Mouse (Mus musculus) hindbrain, embryonic 14.5 days (tissue): ENCODE measurements around the gene Scube1. TPM values are rescaled to one million over a fixed set of nuclear protein-coding genes. Genes with fewer than 3 reads are reported as not detected.

Source experiments
- ATAC-seq: fragments of 200-750 bp; cut with Nextera tagmentation; 2 replicates; pipeline ENCODE4 v1.8.0; 2017; ENCODE audit warnings: moderate number of reproducible peaks, mild to moderate bottlenecking, moderate TSS enrichment, moderate library complexity; ENCODE audit not compliant: low FRiP score
- DNase-seq: peaks from one replicate; pipeline ENCODE4 v3.0.0-alpha.2; 2015; ENCODE audit warnings: low spot score
- H3K27ac ChIP-seq: fragments of 300-500 bp; sonication (generic); 2 replicates; pipeline ENCODE4 v1.5.1; 2014; ENCODE audit warnings: mild to moderate bottlenecking, moderate library complexity
- H3K27me3 ChIP-seq: fragments of 300-500 bp; sonication (generic); 2 replicates; pipeline ENCODE4 v1.6.1; 2014; ENCODE audit warnings: mild to moderate bottlenecking, low read length, mixed read lengths; ENCODE audit not compliant: control insufficient read depth, insufficient read depth
- H3K36me3 ChIP-seq: fragments of 300-500 bp; sonication (generic); replicated peaks from 2 replicates; pipeline ENCODE4 v1.6.1; 2014; ENCODE audit not compliant: control insufficient read depth, insufficient read depth
- H3K4me1 ChIP-seq: fragments of 300-500 bp; sonication (generic); replicated peaks from 2 replicates; pipeline ENCODE4 v1.6.1; 2014; ENCODE audit warnings: antibody characterized with exemption, low read length, mixed read lengths; ENCODE audit not compliant: control insufficient read depth, insufficient read depth
- H3K4me2 ChIP-seq: fragments of 300-500 bp; sonication (generic); replicated peaks from 2 replicates; pipeline ENCODE4 v1.6.1; 2014; ENCODE audit warnings: mild to moderate bottlenecking, moderate library complexity
- H3K4me3 ChIP-seq: fragments of 300-500 bp; sonication (generic); replicated peaks from 2 replicates; pipeline ENCODE4 v1.5.1; 2014; ENCODE audit warnings: mild to moderate bottlenecking, low read length
- H3K9ac ChIP-seq: fragments of 300-500 bp; sonication (generic); 2 replicates; pipeline ENCODE4 v1.6.1; 2014
- H3K9me3 ChIP-seq: fragments of 300-500 bp; sonication (generic); 2 replicates; pipeline ENCODE4 v1.6.1; 2016; ENCODE audit warnings: low read length; ENCODE audit not compliant: control insufficient read depth
- WGBS: fragments of 180-500 bp; shearing (Covaris S2); extraction: QIAGEN DNeasy Blood & Tissue Kit; methylation state at CpG from one replicate; pipeline ENCODE4 v1.1.7; 2014; 5-methylcytosine and 5-hydroxymethylcytosine counted together
- polyA plus RNA-seq: library from polyadenylated mRNA; unstranded; fragments of >200 nt; fragmentation: Nextera tagmentation; extraction: Ambion mirVana; gene quantifications from 2 replicates; pipeline ENCODE4 v1.2.1, GENCODE M21; 2014

The Scube1 gene
- polyA plus RNA-seq, 1 experiment from 2014 or later = 12.7 TPM

GRCm38 (mm10) chr15:83715582-83716228 lies 9.1 kb downstream of the Scube1 start:
- WGBS = 78% methylated on average over 6 of the region's 6 CpGs
- H3K27ac ChIP-seq = no peak overlapping the region
- H3K27me3 ChIP-seq = no peaks in the 10 kb centered on the region
- no peaks in the 10 kb centered on the region for H3K9me3 ChIP-seq
- DNase-seq = no peak
- no peak overlapping the region for H3K4me2 ChIP-seq
- no peak overlapping the region for H3K4me3 ChIP-seq
- H3K36me3 ChIP-seq = no peaks in the 10 kb centered on the region; the same call in 1 of the 2 replicates
- H3K9ac ChIP-seq = no peak overlapping the region
- no peak for ATAC-seq
- H3K4me1 ChIP-seq = 0 out of 2 replicates have a peak, but pooled peaks cover 8% of the 10 kb centered on the region

GRCm38 (mm10) chr15:83712798-83713197 lies 12.0 kb downstream of the Scube1 start:
- 0 out of 2 replicates have a peak, but pooled peaks cover 12% of the 10 kb centered on the region for H3K4me1 ChIP-seq
- ATAC-seq = no peak
- no peaks in the 10 kb centered on the region for H3K27me3 ChIP-seq
- no peak overlapping the region for H3K4me2 ChIP-seq
- DNase-seq = no peak
- no peak overlapping the region for H3K9ac ChIP-seq
- H3K27ac ChIP-seq = no peak overlapping the region
- H3K4me3 ChIP-seq = no peak overlapping the region
- WGBS = 80% methylated on average over 10 of the region's 10 CpGs
- H3K36me3 ChIP-seq = no peaks in the 10 kb centered on the region
- no peaks in the 10 kb centered on the region for H3K9me3 ChIP-seq

DNA sequence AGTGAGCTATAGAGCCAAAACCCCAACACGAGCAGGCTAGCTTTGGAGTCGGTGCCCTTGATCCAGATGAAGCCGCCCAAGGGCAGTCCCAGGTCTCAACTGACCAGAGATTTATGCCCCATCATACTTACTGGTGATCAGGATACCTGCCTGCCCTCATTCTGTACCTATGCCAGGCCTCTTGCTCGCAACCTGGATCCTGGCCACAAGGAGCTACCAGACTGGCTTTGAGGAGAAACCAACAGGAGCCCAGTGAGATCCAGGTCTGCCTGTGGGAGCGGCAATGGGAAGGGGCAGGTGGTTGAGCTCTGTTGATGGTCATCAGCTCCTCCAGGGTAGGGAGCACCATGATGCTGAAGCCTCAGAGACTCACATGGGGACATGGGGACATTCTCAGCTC lies 12.5 kb downstream of the Scube1 start:
- Histone ChIP-seq H3K4me1 (0 out of 2 replicates have a peak, but pooled peaks cover 12% of the 10 kb centered on the region), H3K27ac (no peak overlapping the region), H3K9me3 (no peaks in the 10 kb centered on the region), H3K4me3 (no peak overlapping the region), H3K9ac (no peak overlapping the region), H3K27me3 (no peaks in the 10 kb centered on the region), H3K4me2 (no peak overlapping the region), H3K36me3 (no peaks in the 10 kb centered on the region)
- ATAC-seq (no peak), DNase-seq (no peak)
- 86% methylated on average over 5 of the region's 5 CpGs for WGBS

- H3K4me3 ChIP-seq = no peak overlapping the region
- H3K9me3 ChIP-seq = no peaks in the 10 kb centered on the region
- H3K9ac ChIP-seq = no peak overlapping the region
- H3K27ac ChIP-seq = no peak overlapping the region
- no peaks in the 10 kb centered on the region for H3K27me3 ChIP-seq
- peaks cover 19% of the 10 kb centered on the region; the same call in 1 of the 2 replicates for H3K4me1 ChIP-seq
- H3K4me2 ChIP-seq = no peak overlapping the region
- no peak for DNase-seq
- no peak for ATAC-seq
- H3K36me3 ChIP-seq = no peaks in the 10 kb centered on the region
- WGBS = 13% methylated on average over 23 of the region's 23 CpGs
Observed at GRCm38 (mm10) chr15:83709889-83710774, 14.7 kb downstream of the Scube1 start.

DNA sequence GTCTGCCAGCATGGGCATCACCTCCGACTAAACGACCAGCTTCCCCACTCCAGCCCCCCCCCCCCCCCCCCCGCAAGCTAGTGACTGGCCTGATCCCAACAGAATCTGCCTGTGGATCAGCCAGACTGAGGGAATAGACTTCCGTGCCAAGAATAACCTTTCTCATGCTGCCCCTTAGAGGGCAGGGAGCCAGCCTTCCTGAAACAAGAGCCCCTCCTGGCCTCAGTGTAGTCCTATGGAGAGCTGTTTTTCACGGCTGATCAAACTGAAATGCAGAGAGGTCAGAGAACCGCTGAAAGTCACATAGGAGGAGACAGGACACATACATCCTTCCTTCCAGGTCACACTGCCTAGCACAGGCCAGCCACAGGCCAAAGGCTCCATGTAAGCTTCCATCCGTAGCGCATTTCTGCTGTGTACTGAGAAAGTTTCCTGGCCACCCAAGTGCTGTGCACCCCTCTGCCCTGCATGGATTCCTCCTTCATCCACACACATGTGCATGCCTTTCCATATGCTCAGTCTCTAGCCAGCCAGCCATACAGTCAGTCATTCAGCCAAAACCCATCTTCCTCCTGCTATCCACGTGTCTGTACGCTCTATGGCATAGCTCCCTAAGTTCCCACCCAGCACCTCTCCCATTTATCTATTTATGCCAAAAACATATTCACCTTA lies 18.2 kb downstream of the Scube1 start:
- DNase-seq (no peak), ATAC-seq (no peak)
- H3K9me3 ChIP-seq = no peaks in the 10 kb centered on the region
- no peak overlapping the region for H3K27ac ChIP-seq
- 18% methylated on average over 9 of the region's 10 CpGs for WGBS
- no peak overlapping the region for H3K4me2 ChIP-seq
- H3K4me1 ChIP-seq = peaks cover 19% of the 10 kb centered on the region; the same call in 1 of the 2 replicates
- H3K9ac ChIP-seq = no peak overlapping the region
- no peaks in the 10 kb centered on the region for H3K27me3 ChIP-seq
- no peak overlapping the region for H3K4me3 ChIP-seq
- H3K36me3 ChIP-seq = 0 out of 2 replicates have a peak, but pooled peaks cover 5% of the 10 kb centered on the region

GRCm38 (mm10) chr15:83700593-83700923 lies 24.3 kb downstream of the Scube1 start:
- H3K36me3 ChIP-seq = 0 out of 2 replicates have a peak, but pooled peaks cover 5% of the 10 kb centered on the region
- H3K27ac ChIP-seq = no peak overlapping the region
- H3K4me1 ChIP-seq = peaks cover 29% of the 10 kb centered on the region
- no peak overlapping the region for H3K4me2 ChIP-seq
- no peak overlapping the region for H3K9ac ChIP-seq
- no peaks in the 10 kb centered on the region for H3K27me3 ChIP-seq
- no peak for DNase-seq
- WGBS = 32% methylated on average over 13 of the region's 13 CpGs
- H3K4me3 ChIP-seq = no peak overlapping the region
- no peak for ATAC-seq
- no peaks in the 10 kb centered on the region for H3K9me3 ChIP-seq

- Histone ChIP-seq H3K4me2 (no peak overlapping the region), H3K9ac (no peak overlapping the region), H3K27me3 (no peaks in the 10 kb centered on the region), H3K4me3 (no peak overlapping the region), H3K27ac (no peak overlapping the region), H3K36me3 (0 out of 2 replicates have a peak, but pooled peaks cover 5% of the 10 kb centered on the region), H3K9me3 (no peaks in the 10 kb centered on the region), H3K4me1 (peaks cover 29% of the 10 kb centered on the region)
- DNase-seq (no peak), ATAC-seq (no peak)
- 16% methylated on average over 11 of the region's 11 CpGs for WGBS
Observed at GRCm38 (mm10) chr15:83699834-83700592, 24.8 kb downstream of the Scube1 start.

- WGBS = 10% methylated on average over 20 of the region's 20 CpGs
- no peak for ATAC-seq
Observed at GRCm38 (mm10) chr15:83699132-83699833, 25.5 kb downstream of the Scube1 start.

More at GRCm38 (mm10) chr15:83699132-83699833, 25.5 kb downstream of the Scube1 start:
- Histone ChIP-seq H3K27me3 (no peaks in the 10 kb centered on the region), H3K27ac (no peak overlapping the region), H3K9ac (no peak overlapping the region), H3K9me3 (no peaks in the 10 kb centered on the region), H3K4me1 (peaks cover 29% of the 10 kb centered on the region), H3K4me2 (no peak overlapping the region), H3K4me3 (no peak overlapping the region), H3K36me3 (0 out of 2 replicates have a peak, but pooled peaks cover 5% of the 10 kb centered on the region)
- no peak for DNase-seq
